Mouse (Mus musculus): ENCODE data around the gene Clec16a. TPM values are rescaled to one million over a fixed set of nuclear protein-coding genes. Genes with fewer than 3 reads are reported as not detected.
A peak's percentile ranks its signal among the peaks of the same experiment; 100 is the strongest.

The Clec16a gene
- polyA plus RNA-seq, 1 experiment: 6.3 TPM

DNA sequence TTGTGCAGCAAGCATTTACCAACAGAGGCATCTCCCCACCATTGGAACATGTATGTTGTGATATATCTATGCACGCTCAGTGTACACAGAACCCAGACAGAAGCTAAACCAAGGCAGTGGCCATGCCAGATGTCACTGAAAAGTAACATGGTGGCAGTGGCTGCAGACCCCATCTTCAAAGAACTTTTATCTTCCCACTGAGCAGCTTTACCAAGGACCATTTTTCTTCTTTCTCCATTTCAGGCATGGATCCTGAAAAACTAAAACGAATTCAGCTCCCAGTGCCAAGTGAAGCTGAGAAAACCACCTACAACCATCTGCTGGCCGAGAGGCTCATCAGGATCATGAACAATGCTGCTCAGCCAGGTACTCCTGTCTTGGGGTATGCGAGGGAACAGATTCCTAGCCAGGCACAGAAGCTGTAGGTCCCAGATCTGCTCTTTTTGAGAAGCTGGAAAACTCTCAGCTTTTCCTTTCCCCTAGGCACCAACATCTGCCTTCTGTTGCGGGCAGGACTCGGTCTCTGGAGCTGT is 82.1 kb downstream of the Clec16a start:
- TF ChIP-seq POLR2A (IDR thresholded peaks at IDR 0.05; ENCODE audit: borderline replicate concordance, control insufficient read depth, low read depth, low read length): no peak
- no peak for TF ChIP-seq CTCF (IDR thresholded peaks at IDR 0.05; ENCODE audit: control insufficient read depth, insufficient read depth, low read length)
- Histone ChIP-seq H3K27ac (ENCODE audit: control insufficient read depth, insufficient read depth, low read depth, low read length, poor library complexity) (no peak overlapping the region), H3K4me1 (ENCODE audit: control insufficient read depth, insufficient read depth, low read length) (no peaks in the 10 kb centered on the region; the same call in none of the 2 replicates), H3K4me3 (replicated peaks; ENCODE audit: control insufficient read depth, low read depth, low read length) (no peak overlapping the region)
- 82% methylated on average over 6 of the region's 6 CpGs for WGBS

DNA sequence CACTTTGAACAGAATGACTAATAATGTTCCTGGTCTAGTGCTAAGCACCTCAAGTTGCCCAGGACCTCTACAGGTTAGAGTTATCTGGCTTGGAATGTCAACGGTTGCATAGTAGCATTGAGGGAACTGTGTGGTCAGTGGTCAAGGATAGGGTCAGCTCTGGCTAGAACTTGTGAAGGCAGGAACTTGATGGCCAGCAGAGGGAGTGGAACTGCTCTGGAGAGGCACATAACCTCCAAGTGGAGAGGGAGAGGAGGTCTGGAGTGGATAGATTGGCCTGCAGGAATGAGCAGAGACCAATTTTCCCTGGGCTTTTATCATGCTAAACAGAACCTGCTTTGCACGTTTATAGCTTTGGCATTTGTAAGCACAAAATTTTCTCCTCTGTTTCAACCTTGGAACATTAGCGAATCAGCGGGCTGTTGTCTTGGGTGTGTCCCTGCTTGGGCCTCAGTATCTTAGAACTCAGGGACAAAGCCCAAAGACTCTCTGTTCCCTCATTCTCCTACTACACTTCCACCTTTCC is 83.0 kb downstream of the Clec16a start:
- no peak overlapping the region for H3K4me3 ChIP-seq (replicated peaks; ENCODE audit: control insufficient read depth, low read depth, low read length)
- 78% methylated on average over 4 of the region's 4 CpGs for WGBS
- no peak overlapping the region for H3K27ac ChIP-seq (ENCODE audit: control insufficient read depth, insufficient read depth, low read depth, low read length, poor library complexity)
- no peaks in the 10 kb centered on the region; the same call in none of the 2 replicates for H3K4me1 ChIP-seq (ENCODE audit: control insufficient read depth, insufficient read depth, low read length)
- TF ChIP-seq POLR2A (IDR thresholded peaks at IDR 0.05; ENCODE audit: borderline replicate concordance, control insufficient read depth, low read depth, low read length) (no peak), CTCF (IDR thresholded peaks at IDR 0.05; ENCODE audit: control insufficient read depth, insufficient read depth, low read length) (no peak)

DNA sequence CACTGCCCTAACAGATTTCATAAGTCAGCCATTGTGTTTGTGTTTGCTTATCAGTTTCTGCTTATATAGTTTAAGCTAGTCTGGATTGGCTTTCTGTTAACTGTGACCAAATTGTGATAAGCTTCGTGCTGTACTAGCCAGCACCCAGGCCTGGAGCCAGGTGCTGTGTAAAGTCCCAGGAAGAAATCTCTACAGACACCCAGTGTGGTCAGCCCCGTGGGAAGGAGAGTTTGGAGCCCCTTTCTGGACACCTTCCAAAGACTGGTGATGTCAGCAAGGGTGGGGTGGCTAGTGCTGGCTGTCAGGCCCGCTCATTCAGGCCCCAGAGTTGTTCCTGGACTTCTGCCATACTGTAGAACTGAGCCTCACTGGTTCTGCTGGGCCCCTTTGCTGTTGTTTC is 83.8 kb downstream of the Clec16a start:
- TF ChIP-seq CTCF (IDR thresholded peaks at IDR 0.05; ENCODE audit: control insufficient read depth, insufficient read depth, low read length): no peak
- TF ChIP-seq POLR2A (IDR thresholded peaks at IDR 0.05; ENCODE audit: borderline replicate concordance, control insufficient read depth, low read depth, low read length): no peak
- no peaks in the 10 kb centered on the region; the same call in none of the 2 replicates for H3K4me1 ChIP-seq (ENCODE audit: control insufficient read depth, insufficient read depth, low read length)

DNA sequence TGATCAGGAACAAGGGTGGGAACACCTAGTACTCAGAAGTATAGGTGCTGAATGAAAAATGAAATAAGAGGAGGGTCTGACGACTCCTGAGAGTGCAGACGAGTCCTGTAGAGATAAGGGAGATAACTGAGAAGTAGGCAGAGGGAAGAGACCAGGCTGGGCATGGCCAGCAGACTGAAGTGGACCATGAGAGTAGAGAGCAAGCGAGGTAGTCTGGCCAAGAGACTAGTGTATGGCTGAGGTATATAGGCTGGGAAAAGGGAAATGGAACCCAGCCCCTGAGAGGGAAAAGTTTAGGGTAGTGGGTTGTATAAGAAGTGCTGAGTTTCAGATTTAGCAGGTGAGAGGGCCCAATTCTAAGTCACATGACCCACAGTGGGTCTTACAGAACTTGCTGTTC is 84.2 kb downstream of the Clec16a start:
- WGBS: 59% methylated on average over 3 of the region's 3 CpGs
- Histone ChIP-seq H3K4me3 (replicated peaks; ENCODE audit: control insufficient read depth, low read depth, low read length) (no peak overlapping the region), H3K27ac (ENCODE audit: control insufficient read depth, insufficient read depth, low read depth, low read length, poor library complexity) (no peak overlapping the region), H3K4me1 (ENCODE audit: control insufficient read depth, insufficient read depth, low read length) (no peaks in the 10 kb centered on the region; the same call in none of the 2 replicates)
- TF ChIP-seq CTCF (IDR thresholded peaks at IDR 0.05; ENCODE audit: control insufficient read depth, insufficient read depth, low read length): no peak
- TF ChIP-seq POLR2A (IDR thresholded peaks at IDR 0.05; ENCODE audit: borderline replicate concordance, control insufficient read depth, low read depth, low read length): no peak

More for the DNA sequence above, 83.8 kb downstream of the Clec16a start:
- Histone ChIP-seq H3K27ac (ENCODE audit: control insufficient read depth, insufficient read depth, low read depth, low read length, poor library complexity) (no peak overlapping the region), H3K4me3 (replicated peaks; ENCODE audit: control insufficient read depth, low read depth, low read length) (no peak overlapping the region)
- 39% methylated on average over 3 of the region's 3 CpGs for WGBS

DNA sequence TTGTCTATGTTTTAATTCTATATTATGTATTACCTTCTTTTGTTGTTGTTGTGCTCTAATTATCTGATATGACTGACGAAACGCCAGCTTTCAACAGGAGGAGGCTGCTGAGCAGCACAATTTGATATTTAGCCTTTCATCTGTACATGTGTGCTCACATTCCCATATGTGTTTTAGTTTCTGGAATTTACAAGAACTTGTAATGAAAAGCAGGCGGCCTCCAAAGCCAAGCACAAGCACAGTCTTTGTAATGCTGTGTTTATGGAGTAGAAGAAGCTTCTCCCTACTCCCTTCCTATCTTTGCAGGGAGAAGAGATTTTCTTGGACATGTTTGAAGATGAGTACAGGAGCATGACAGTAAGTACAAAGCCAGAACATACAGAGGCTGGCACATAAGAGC is 89.8 kb downstream of the Clec16a start:
- TF ChIP-seq CTCF (IDR thresholded peaks at IDR 0.05; ENCODE audit: control insufficient read depth, insufficient read depth, low read length): no peak
- TF ChIP-seq POLR2A (IDR thresholded peaks at IDR 0.05; ENCODE audit: borderline replicate concordance, control insufficient read depth, low read depth, low read length): no peak
- Histone ChIP-seq H3K4me3 (replicated peaks; ENCODE audit: control insufficient read depth, low read depth, low read length) (no peak overlapping the region), H3K27ac (ENCODE audit: control insufficient read depth, insufficient read depth, low read depth, low read length, poor library complexity) (no peak overlapping the region), H3K4me1 (ENCODE audit: control insufficient read depth, insufficient read depth, low read length) (no peaks in the 10 kb centered on the region)
- WGBS: 88% methylated on average over 3 of the region's 3 CpGs

DNA sequence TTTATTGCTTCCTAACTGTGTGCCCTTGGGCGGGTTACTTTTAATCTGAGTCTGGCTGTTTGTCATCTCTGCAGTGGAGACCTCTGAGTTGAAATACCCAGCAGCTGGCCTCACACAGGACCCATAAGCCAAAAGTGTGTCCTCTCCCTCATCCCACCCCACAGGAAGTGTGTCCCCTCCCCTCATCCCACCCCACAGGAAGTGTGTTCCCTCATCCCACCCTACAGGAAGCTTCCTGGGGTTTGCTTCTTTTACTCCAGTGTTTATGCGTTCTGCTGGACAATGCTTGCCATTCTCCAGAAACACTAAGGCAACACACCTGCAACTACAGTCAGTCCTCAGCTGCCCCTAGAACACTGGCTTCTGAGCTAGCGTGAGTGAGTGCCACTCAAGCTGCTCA is 92.8 kb downstream of the Clec16a start:
- WGBS: 65% methylated on average over 3 of the region's 3 CpGs
- Histone ChIP-seq H3K4me3 (replicated peaks; ENCODE audit: control insufficient read depth, low read depth, low read length) (no peak overlapping the region), H3K4me1 (ENCODE audit: control insufficient read depth, insufficient read depth, low read length) (no peaks in the 10 kb centered on the region), H3K27ac (ENCODE audit: control insufficient read depth, insufficient read depth, low read depth, low read length, poor library complexity) (no peak overlapping the region)
- no peak for TF ChIP-seq POLR2A (IDR thresholded peaks at IDR 0.05; ENCODE audit: borderline replicate concordance, control insufficient read depth, low read depth, low read length)
- no peak for TF ChIP-seq CTCF (IDR thresholded peaks at IDR 0.05; ENCODE audit: control insufficient read depth, insufficient read depth, low read length)

DNA sequence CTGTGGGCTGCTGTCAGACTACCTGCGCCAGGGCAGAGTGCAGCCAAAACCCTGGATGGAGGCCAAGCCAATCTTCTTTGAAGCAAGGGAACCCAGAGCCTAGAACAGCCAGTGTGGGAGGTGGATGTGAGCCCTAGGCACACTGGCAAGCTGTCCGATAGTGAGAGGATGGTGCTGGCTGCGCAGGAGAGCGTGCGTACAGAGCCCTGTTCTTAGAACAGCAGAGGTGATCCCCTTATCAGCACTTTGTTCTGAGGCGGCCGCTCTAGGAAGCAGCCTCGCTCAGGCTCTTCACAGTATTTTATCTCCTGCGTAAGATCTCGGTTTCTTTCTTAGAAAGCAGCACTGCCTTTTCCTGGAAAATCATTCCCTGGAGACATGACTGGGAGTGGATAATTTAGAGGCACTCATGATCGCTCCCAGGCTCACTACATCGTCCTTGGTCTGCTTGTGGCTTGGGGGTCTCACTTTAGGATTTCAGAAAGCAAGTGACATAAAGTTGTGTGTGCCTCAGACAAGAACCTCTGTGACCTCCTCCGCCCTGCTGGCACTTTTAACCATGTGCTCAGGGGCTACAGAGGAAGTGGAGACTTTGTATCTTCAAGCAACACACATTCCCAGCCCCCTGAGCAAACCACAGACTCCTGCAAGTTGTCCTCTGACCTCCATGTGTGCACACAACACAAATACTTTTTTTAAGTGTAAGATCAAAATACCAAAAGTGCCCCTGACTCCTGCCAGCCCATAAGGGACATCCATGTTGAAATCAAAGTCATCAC is 94.2 kb downstream of the Clec16a start:
- no peak overlapping the region for H3K27ac ChIP-seq (ENCODE audit: control insufficient read depth, insufficient read depth, low read depth, low read length, poor library complexity)
- no peaks in the 10 kb centered on the region for H3K4me1 ChIP-seq (ENCODE audit: control insufficient read depth, insufficient read depth, low read length)
- TF ChIP-seq POLR2A (IDR thresholded peaks at IDR 0.05; ENCODE audit: borderline replicate concordance, control insufficient read depth, low read depth, low read length) (no peak), CTCF (IDR thresholded peaks at IDR 0.05; ENCODE audit: control insufficient read depth, insufficient read depth, low read length) (no peak)
- WGBS: 35% methylated on average over 13 of the region's 13 CpGs
- H3K4me3 ChIP-seq (replicated peaks; ENCODE audit: control insufficient read depth, low read depth, low read length): no peak overlapping the region

DNA sequence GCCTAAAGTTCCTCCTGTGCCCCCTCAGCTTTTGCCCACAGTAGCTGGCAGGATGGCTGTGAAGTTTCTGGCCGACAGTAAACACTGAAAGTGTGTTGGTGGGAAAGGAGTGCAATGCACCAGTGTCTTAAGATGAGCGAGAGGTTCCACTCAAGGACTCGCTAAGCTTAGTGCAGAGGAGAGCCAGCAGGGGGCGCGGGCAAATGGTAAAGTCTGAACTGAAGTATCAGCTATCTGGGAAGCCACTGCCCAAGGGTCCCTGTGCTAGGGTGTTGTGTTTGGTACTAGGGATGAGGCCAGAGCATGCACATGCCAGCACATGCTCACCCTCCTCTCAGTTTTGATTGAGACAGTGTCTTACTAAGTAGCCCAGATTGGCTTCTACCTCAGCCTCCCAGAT is 94.9 kb downstream of the Clec16a start:
- H3K27ac ChIP-seq (ENCODE audit: control insufficient read depth, insufficient read depth, low read depth, low read length, poor library complexity): no peak overlapping the region
- TF ChIP-seq POLR2A (IDR thresholded peaks at IDR 0.05; ENCODE audit: borderline replicate concordance, control insufficient read depth, low read depth, low read length): no peak
- peak; percentile 77 for TF ChIP-seq CTCF (IDR thresholded peaks at IDR 0.05; ENCODE audit: control insufficient read depth, insufficient read depth, low read length)
- H3K4me3 ChIP-seq (replicated peaks; ENCODE audit: control insufficient read depth, low read depth, low read length): no peak overlapping the region
- 3% methylated on average over 5 of the region's 5 CpGs for WGBS
- H3K4me1 ChIP-seq (ENCODE audit: control insufficient read depth, insufficient read depth, low read length): no peaks in the 10 kb centered on the region
